Mouse (Mus musculus) heart, adult 2 months (tissue): ENCODE results near the gene Slc2a6.

Experiments
- CTCF ChIP-seq: fragments of 200-600 bp; IDR thresholded peaks from 2 replicates; pipeline ENCODE4 v1.8.1; 2022; ENCODE audit warnings: antibody characterized with exemption, mild to moderate bottlenecking, moderate library complexity
- POLR2A ChIP-seq: fragments of 200-500 bp; IDR thresholded peaks from 2 replicates; pipeline ENCODE4 v1.6.1; 2011; ENCODE audit warnings: mild to moderate bottlenecking, low read depth, low read length, control low read depth; ENCODE audit not compliant: insufficient read depth

- no peak for TF ChIP-seq CTCF
- no peak for TF ChIP-seq POLR2A
Observed at GRCm38 (mm10) chr2:27022612-27023011, 5.2 kb downstream of the Slc2a6 start.
